7 mouse cellular contexts compared by ENCODE assay signal in the genomic region with DNA sequence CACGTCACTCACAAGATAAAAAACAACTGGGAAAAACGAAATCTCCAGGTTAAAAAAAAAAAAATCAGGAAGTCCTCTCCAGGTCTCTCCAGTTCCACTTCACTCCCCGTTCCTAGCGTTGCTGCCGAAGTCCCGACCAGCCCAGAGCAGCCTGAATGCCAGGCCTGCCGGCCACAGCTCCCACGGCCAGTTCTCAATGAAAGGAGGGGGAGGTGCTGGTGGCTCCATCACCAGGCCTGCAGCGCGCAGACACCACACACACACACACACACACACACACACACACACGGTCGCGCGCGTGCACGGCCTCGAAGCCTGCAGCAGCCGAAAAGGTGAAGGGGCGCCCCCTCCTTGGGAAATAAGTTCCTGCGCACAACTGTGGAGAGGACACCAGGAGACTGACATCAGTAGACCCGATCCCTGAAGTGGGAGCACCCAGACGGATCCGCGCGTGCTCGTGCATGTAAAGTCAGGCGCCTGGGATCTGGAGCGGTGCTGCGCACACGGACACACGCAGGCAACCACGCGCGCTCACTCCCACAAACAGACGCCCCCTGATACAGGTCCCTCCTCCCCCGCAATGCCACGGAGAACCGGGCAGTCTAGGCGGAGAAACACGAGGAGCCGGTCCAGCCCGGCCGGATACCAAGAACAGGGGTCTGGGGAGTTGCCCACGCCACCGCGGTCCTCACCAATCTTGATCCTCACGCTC. TPM values are rescaled to one million over a fixed set of nuclear protein-coding genes. Genes with fewer than 3 reads are reported as not detected.
DNase-seq lines count a peak whose midpoint lies in the region; ATAC-seq and TF ChIP-seq lines count a peak whose summit lies in the region.

No protein-coding gene starts in this region.

- peak; percentile 72 to 86 for DNase-seq in adrenal gland, adult (ENCODE audit: inconsistent age in 2 of 2, low spot score in 1 of 2)
- peak; percentile 43 to 70 for DNase-seq in cerebellum, postnatal 4 days (ENCODE audit: low spot score in 2 of 2)
- DNase-seq in gastrocnemius, adult 2 months = peak; percentile 82
- DNase-seq in left cerebral cortex, postnatal 4 days = peak; percentile 78
- peak; percentile 73 for DNase-seq in midbrain, embryonic 10.5 days (ENCODE audit: low spot score)
- peak; percentile 65 to 71 for DNase-seq in right cerebral cortex, postnatal 36 days (ENCODE audit: low spot score in 2 of 2)

- peak overlapping the region; percentile 76 for H3K9ac ChIP-seq in intestine, embryonic 16.5 days (ENCODE audit: low read depth, low read length)

- no peaks in the 10 kb centered on the region for H3K9me3 ChIP-seq in intestine, embryonic 16.5 days (ENCODE audit: control insufficient read depth, low read length)
- no peaks in the 10 kb centered on the region for H3K9me3 ChIP-seq in midbrain, embryonic 10.5 days (replicated peaks)

- H3K4me2 ChIP-seq in intestine, embryonic 16.5 days (ENCODE audit: low read depth, low read length) = peak overlapping the region; percentile 95

- ATAC-seq in intestine, embryonic 16.5 days = peak; percentile 61

- H3K4me1 ChIP-seq in intestine, embryonic 16.5 days (ENCODE audit: control insufficient read depth, insufficient read depth, low read length) = peaks cover 15% of the 10 kb centered on the region
- H3K4me1 ChIP-seq in midbrain, embryonic 10.5 days = peaks cover 33% of the 10 kb centered on the region

- TF ChIP-seq CTCF in gastrocnemius, adult 2 months (IDR thresholded peaks at IDR 0.05) = no peak; the same call in 1 of the 2 replicates

- intact Hi-C loops in gastrocnemius, adult 2 months (cut with DNase I) = loop anchor here (2.0 kb wide), 1 partner anchor 32 kb away; no protein-coding TSS in a partner anchor
- intact Hi-C loops in left cerebral cortex, postnatal 4 days (cut with DNase I) = loop anchor here (2.0 kb wide), 1 partner anchor 74 kb away; no protein-coding TSS in a partner anchor

- H3K27me3 ChIP-seq in intestine, embryonic 16.5 days (replicated peaks; ENCODE audit: control insufficient read depth, insufficient read depth, low read length) = 0 out of 2 replicates have a peak, but pooled peaks cover 3% of the 10 kb centered on the region
- peaks cover 27% of the 10 kb centered on the region for H3K27me3 ChIP-seq in midbrain, embryonic 10.5 days (ENCODE audit: low read depth, poor library complexity, severe bottlenecking)

- under 1% methylated on average over 47 of the region's 47 CpGs for WGBS in intestine, embryonic 16.5 days
- under 1% methylated on average over 47 of the region's 47 CpGs for WGBS in midbrain, embryonic 10.5 days

- H3K27ac ChIP-seq in gastrocnemius, adult 2 months = peak overlapping the region; percentile 98
- peak overlapping the region; percentile 78 for H3K27ac ChIP-seq in intestine, embryonic 16.5 days (ENCODE audit: low read length)
- peak overlapping the region; percentile 89 for H3K27ac ChIP-seq in midbrain, embryonic 10.5 days (replicated peaks)

- no peaks in the 10 kb centered on the region for H3K36me3 ChIP-seq in intestine, embryonic 16.5 days (ENCODE audit: control insufficient read depth, insufficient read depth, low read length)
- no peaks in the 10 kb centered on the region for H3K36me3 ChIP-seq in midbrain, embryonic 10.5 days

- H3K4me3 ChIP-seq in gastrocnemius, adult 2 months = peak overlapping the region; percentile 97
- peak overlapping the region; percentile 78 for H3K4me3 ChIP-seq in intestine, embryonic 16.5 days (ENCODE audit: low read length)
- peak overlapping the region; percentile 81 for H3K4me3 ChIP-seq in midbrain, embryonic 10.5 days

RNA-seq across cellular contexts. Expression of gene Rasa3, which starts 0.5 kb away (rescaled TPM):
- total RNA-seq in gastrocnemius, adult 2 months (2021) = 10 to 100 TPM in 1 of 2 experiments, 1 to 10 TPM in 1; 5.9 to 10.5 TPM
- 20.7 and 21.3 TPM in 2 replicates for polyA plus RNA-seq in intestine, embryonic 16.5 days (2015; fragmentation: Nextera tagmentation; extraction: Ambion mirVana)
- total RNA-seq in left cerebral cortex, postnatal 4 days (2021) = 10 to 100 TPM; 46.4 to 49.1 TPM
- 27.4 and 28.9 TPM in 2 replicates for polyA plus RNA-seq in midbrain, embryonic 10.5 days (2016; fragmentation: Nextera tagmentation; extraction: Ambion mirVana)

RNA-seq across cellular contexts. Expression of gene Cfap97d2, which starts 28.8 kb away (rescaled TPM):
- total RNA-seq in gastrocnemius, adult 2 months (2021) = not detected
- polyA plus RNA-seq in intestine, embryonic 16.5 days (2015; fragmentation: Nextera tagmentation; extraction: Ambion mirVana) = 0.18 TPM in 1 of 2 replicates, not detected in the other
- 1 to 10 TPM in 1 of 2 experiments, under 1 TPM in 1; 0.66 to 1.9 TPM for total RNA-seq in left cerebral cortex, postnatal 4 days (2021)
- polyA plus RNA-seq in midbrain, embryonic 10.5 days (2016; fragmentation: Nextera tagmentation; extraction: Ambion mirVana) = 0.68 and 1.4 TPM in 2 replicates

Comparison
In these comparisons a context has a peak if more than half of its experiments do, and no peak if none do; other contexts are left out.
1. Peak in every context shown above with its lines: DNase-seq, ATAC-seq, H3K4me3 ChIP-seq and H3K27ac ChIP-seq.
2. RNA of gene Rasa3, which starts 0.5 kb away (total RNA-seq): 46.4 to 49.1 TPM in left cerebral cortex, postnatal 4 days; 5.9 to 10.5 TPM in gastrocnemius, adult 2 months; every median in the first group is over 4 times any median in the second.